Mouse (Mus musculus) ES-Bruce4 (cell line): ENCODE measurements around the gene Afdn. TPM values are rescaled to one million over a fixed set of nuclear protein-coding genes. Genes with fewer than 3 reads are reported as not detected.

Source experiments
- H3K27ac ChIP-seq: 2 replicates; pipeline ENCODE4 v1.5.1; 2012; ENCODE audit warnings: low read length, inconsistent platforms; ENCODE audit not compliant: insufficient read depth
- H3K27me3 ChIP-seq: 2 replicates; pipeline ENCODE4 v1.6.1; 2012; ENCODE audit warnings: mild to moderate bottlenecking, low read length, inconsistent platforms; ENCODE audit not compliant: control insufficient read depth, poor library complexity, insufficient read depth, severe bottlenecking
- H3K36me3 ChIP-seq: 2 replicates; pipeline ENCODE4 v1.6.1; 2012; ENCODE audit warnings: inconsistent platforms, mild to moderate bottlenecking, low read length, moderate library complexity; ENCODE audit not compliant: control insufficient read depth, poor library complexity, insufficient read depth, severe bottlenecking
- H3K4me1 ChIP-seq: one replicate; pipeline ENCODE4 v1.8.1; 2011; ENCODE audit warnings: low read length; ENCODE audit not compliant: control insufficient read depth, insufficient read depth
- H3K4me3 ChIP-seq: 2 replicates; pipeline ENCODE4 v1.5.1; 2011; ENCODE audit warnings: low read depth, mild to moderate bottlenecking, low read length
- H3K9ac ChIP-seq: 2 replicates; pipeline ENCODE4 v1.6.1; 2012; ENCODE audit warnings: low read depth, mild to moderate bottlenecking, inconsistent platforms; ENCODE audit not compliant: poor library complexity, severe bottlenecking
- H3K9me3 ChIP-seq: replicated peaks from 2 replicates; pipeline ENCODE4 v1.6.1; 2012; ENCODE audit warnings: mild to moderate bottlenecking, low read length, inconsistent platforms; ENCODE audit not compliant: control insufficient read depth, poor library complexity, insufficient read depth, severe bottlenecking
- CTCF ChIP-seq: IDR thresholded peaks from one replicate; pipeline ENCODE4 v1.8.1; 2011; ENCODE audit warnings: low read depth, low read length
- EP300 ChIP-seq: IDR thresholded peaks from 2 replicates; pipeline ENCODE4 v1.6.1; 2011; ENCODE audit warnings: low read depth, low read length; ENCODE audit not compliant: insufficient read depth
- POLR2A ChIP-seq: IDR thresholded peaks from one replicate; pipeline ENCODE4 v1.8.1; 2011; ENCODE audit warnings: low read length; ENCODE audit not compliant: insufficient read depth
- polyA plus RNA-seq: library from polyadenylated mRNA; stranded (reverse); fragments of >200 nt; gene quantifications from 2 replicates; pipeline ENCODE4 v1.2.4, GENCODE M21; 2011; ENCODE audit warnings: low read depth; ENCODE audit not compliant: missing spikeins, insufficient read depth, insufficient read length

Afdn gene
- polyA plus RNA-seq, 1 experiment, result 286 TPM

DNA sequence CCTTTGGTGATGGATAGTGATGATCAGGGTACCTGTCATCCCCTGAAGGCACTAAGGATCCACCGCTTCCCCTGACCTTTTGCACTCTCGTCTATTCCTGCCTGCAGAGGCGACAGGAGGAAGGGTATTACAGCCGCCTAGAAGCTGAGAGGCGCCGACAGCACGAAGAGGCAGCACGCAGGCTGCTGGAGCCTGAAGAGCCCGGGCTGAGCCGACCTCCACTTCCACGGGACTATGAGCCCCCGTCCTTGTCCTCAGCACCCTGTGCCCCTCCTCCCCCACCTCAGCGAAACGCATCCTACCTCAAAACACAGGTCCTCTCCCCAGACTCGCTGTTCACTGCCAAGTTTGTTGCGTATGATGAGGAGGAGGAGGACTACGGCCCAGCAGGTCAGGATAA is 138.5 kb downstream of the Afdn start:
- H3K4me1 ChIP-seq, result no peaks in the 10 kb centered on the region
- no peaks in the 10 kb centered on the region for H3K9me3 ChIP-seq
- peaks cover 24% of the 10 kb centered on the region for H3K36me3 ChIP-seq
- no peak overlapping the region for H3K4me3 ChIP-seq
- H3K9ac ChIP-seq, result no peak overlapping the region
- H3K27ac ChIP-seq, result no peak overlapping the region
- TF ChIP-seq POLR2A, result no peak
- no peak for TF ChIP-seq CTCF
- TF ChIP-seq EP300, result no peak
- no peaks in the 10 kb centered on the region for H3K27me3 ChIP-seq

DNA sequence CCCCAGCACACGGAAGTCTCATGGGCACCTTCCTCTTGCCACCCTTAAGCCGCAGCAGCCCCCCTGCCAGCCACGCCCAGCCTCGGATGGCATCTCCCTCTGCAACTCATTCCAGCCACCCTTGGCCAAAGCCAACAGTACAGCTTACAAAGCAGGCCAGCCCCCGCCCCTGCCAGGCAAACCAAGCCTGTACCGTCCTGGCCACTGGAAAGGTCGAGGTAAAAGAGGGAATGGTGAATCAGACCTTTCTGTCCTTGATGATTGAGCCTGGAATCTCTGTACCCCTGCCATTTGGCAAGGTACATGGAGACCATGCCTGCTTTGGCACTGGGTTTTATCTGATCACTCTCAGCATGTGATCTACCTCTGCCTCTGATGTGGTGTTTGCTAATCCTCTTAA is 138.9 kb downstream of the Afdn start:
- no peak overlapping the region for H3K27ac ChIP-seq
- H3K4me3 ChIP-seq, result no peak overlapping the region
- no peak overlapping the region for H3K9ac ChIP-seq
- no peak for TF ChIP-seq EP300
- TF ChIP-seq POLR2A, result no peak
- TF ChIP-seq CTCF, result no peak
- H3K27me3 ChIP-seq, result no peaks in the 10 kb centered on the region
- H3K9me3 ChIP-seq, result no peaks in the 10 kb centered on the region
- no peaks in the 10 kb centered on the region for H3K4me1 ChIP-seq
- H3K36me3 ChIP-seq, result peaks cover 25% of the 10 kb centered on the region

- no peaks in the 10 kb centered on the region for H3K4me1 ChIP-seq
- no peak overlapping the region for H3K9ac ChIP-seq
- TF ChIP-seq POLR2A, result no peak
- TF ChIP-seq EP300, result no peak
- no peak for TF ChIP-seq CTCF
- no peak overlapping the region for H3K4me3 ChIP-seq
- no peaks in the 10 kb centered on the region for H3K9me3 ChIP-seq
- no peak overlapping the region for H3K27ac ChIP-seq
- H3K27me3 ChIP-seq, result no peaks in the 10 kb centered on the region
- peaks cover 13% of the 10 kb centered on the region for H3K36me3 ChIP-seq
These were observed 143.5 kb downstream of the Afdn start for GRCm38 (mm10) chr17:13903793-13904192.

GRCm38 (mm10) chr17:13907082-13907481 is 146.7 kb downstream of the Afdn start:
- Histone ChIP-seq H3K4me1 (no peaks in the 10 kb centered on the region), H3K27me3 (no peaks in the 10 kb centered on the region), H3K4me3 (no peak overlapping the region), H3K36me3 (peaks cover 11% of the 10 kb centered on the region), H3K9me3 (no peaks in the 10 kb centered on the region), H3K27ac (no peak overlapping the region), H3K9ac (no peak overlapping the region)
- TF ChIP-seq EP300, result no peak
- no peak for TF ChIP-seq POLR2A
- no peak for TF ChIP-seq CTCF

DNA sequence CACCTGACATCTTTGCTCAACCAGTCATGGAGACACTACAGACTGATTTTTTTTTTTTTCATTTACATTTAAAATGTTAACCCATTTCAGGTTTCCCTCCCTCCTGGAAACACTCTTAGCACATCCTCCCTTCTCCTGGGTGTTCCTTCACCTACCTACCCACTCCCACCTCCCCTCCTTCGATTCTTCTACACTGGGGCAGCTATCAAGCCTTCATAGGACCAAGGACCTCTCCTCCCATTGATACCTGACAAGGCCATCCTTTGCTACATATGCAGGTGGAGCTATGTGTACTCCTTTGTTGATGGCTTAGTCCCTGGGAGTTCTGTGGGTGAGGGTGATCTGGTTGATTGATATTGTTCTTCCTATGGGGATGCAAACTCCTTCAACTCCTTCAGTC is 147.3 kb downstream of the Afdn start:
- Histone ChIP-seq H3K4me1 (no peaks in the 10 kb centered on the region), H3K27me3 (no peaks in the 10 kb centered on the region), H3K9ac (no peak overlapping the region), H3K9me3 (no peaks in the 10 kb centered on the region), H3K4me3 (no peak overlapping the region), H3K36me3 (peaks cover 9% of the 10 kb centered on the region), H3K27ac (no peak overlapping the region)
- TF ChIP-seq CTCF, result no peak
- TF ChIP-seq EP300, result no peak
- no peak for TF ChIP-seq POLR2A

DNA sequence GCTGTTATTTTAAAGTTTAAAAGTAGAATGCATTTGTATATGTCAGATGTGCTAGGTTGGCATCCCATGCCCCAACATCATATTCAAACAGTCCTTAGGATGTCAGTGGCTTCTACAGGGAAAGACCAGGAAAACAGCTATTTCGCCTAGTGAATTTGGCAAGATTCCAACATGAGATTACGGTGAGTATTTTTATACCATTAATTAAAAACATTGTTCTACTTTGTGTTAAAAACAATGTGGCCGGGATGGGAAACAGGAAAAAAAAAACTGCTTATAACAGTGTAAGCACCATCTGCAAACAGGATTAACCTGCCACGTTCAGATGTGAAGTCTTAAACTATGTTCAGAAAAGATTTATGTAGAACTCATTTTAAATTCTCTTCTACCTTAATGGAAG is 153.6 kb downstream of the Afdn start:
- H3K27ac ChIP-seq, result no peak overlapping the region
- no peaks in the 10 kb centered on the region for H3K9me3 ChIP-seq
- no peaks in the 10 kb centered on the region for H3K36me3 ChIP-seq

GRCm38 (mm10) chr17:13914531-13914930 is 154.2 kb downstream of the Afdn start:
- Histone ChIP-seq H3K4me1 (no peaks in the 10 kb centered on the region), H3K27ac (no peak overlapping the region), H3K36me3 (no peaks in the 10 kb centered on the region), H3K27me3 (no peaks in the 10 kb centered on the region), H3K4me3 (no peak overlapping the region), H3K9ac (no peak overlapping the region), H3K9me3 (no peaks in the 10 kb centered on the region)
- no peak for TF ChIP-seq CTCF
- TF ChIP-seq EP300, result no peak
- TF ChIP-seq POLR2A, result no peak

More for the DNA sequence above, 153.6 kb downstream of the Afdn start:
- TF ChIP-seq CTCF, result no peak
- TF ChIP-seq EP300, result no peak
- TF ChIP-seq POLR2A, result no peak
- Histone ChIP-seq H3K9ac (no peak overlapping the region), H3K4me1 (no peaks in the 10 kb centered on the region), H3K4me3 (no peak overlapping the region), H3K27me3 (no peaks in the 10 kb centered on the region)
